Mouse (Mus musculus): ENCODE results near the gene Smarcc1.

DNA sequence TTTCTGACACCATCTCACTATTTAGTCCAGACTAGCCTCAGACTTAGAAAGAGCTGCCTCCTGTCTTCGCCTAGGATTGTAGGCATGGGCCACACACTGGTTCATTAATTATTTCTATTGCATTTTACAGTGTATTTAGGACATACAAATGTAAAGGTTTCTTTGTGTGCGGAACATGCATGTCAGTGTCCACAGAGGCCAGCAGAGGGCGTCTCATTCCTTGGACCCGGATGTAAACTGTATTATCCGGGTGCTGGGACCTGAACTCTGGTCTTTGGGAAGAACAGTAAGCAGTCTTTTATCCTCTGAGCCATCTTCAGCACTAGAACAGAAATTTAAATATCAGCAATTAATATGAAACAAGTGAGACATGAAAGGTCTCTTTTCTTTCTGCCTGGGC, 16.7 kb downstream of the Smarcc1 start:
- no peak for TF ChIP-seq ZNF384 (IDR thresholded peaks at IDR 0.05; ENCODE audit: low read depth, low read length)
- peak; percentile 43 to 63; a peak in 3 of 4 replicates for TF ChIP-seq CTCF (conservative IDR thresholded peaks at IDR 0.05 in 1 of 2, IDR thresholded peaks at IDR 0.05 in 1 of 2; ENCODE audit: low read depth in 2 of 2, low read length in 2 of 2)
- TF ChIP-seq POLR2A (IDR thresholded peaks at IDR 0.05; ENCODE audit: low read depth, low read length), result no peak
- no peak for TF ChIP-seq USF1 (IDR thresholded peaks at IDR 0.05; ENCODE audit: low read depth, low read length)
- no peak for TF ChIP-seq UBTF (IDR thresholded peaks at IDR 0.05; ENCODE audit: low read depth, low read length)
- TF ChIP-seq ZMIZ1 (IDR thresholded peaks at IDR 0.05; ENCODE audit: low read depth, low read length), result no peak
- TF ChIP-seq CHD1 (IDR thresholded peaks at IDR 0.05; ENCODE audit: low read depth, low read length), result no peak
